Mouse (Mus musculus) heart, embryonic 11.5 days (tissue): ENCODE measurements at regions not wholly inside any gene's neighbourhood (a gene's known extent, or its start where the extent isn't known, plus 50 kb on each side); places are given as distances from the start of the nearest gene placed in this dataset.

Experiments
- ATAC-seq: fragments of 200-750 bp; cut with Nextera tagmentation; replicated peaks from 2 replicates; pipeline ENCODE4 v1.8.0; 2017; ENCODE audit warnings: moderate library complexity; ENCODE audit not compliant: insufficient number of reproducible peaks, low FRiP score, low TSS enrichment
- H3K27ac ChIP-seq: fragments of 300-500 bp; sonication (generic); 2 replicates; pipeline ENCODE4 v1.5.1; 2014; ENCODE audit warnings: mild to moderate bottlenecking, low read depth, low read length
- H3K27me3 ChIP-seq: fragments of 300-500 bp; sonication (generic); 2 replicates; pipeline ENCODE4 v1.6.1; 2014; ENCODE audit warnings: mild to moderate bottlenecking, low read length, mixed read lengths; ENCODE audit not compliant: control insufficient read depth, insufficient read depth
- H3K36me3 ChIP-seq: fragments of 300-500 bp; sonication (generic); 2 replicates; pipeline ENCODE4 v1.6.1; 2014; ENCODE audit warnings: mild to moderate bottlenecking, low read length, moderate library complexity, mixed read lengths; ENCODE audit not compliant: control insufficient read depth, insufficient read depth
- H3K4me1 ChIP-seq: fragments of 300-500 bp; sonication (generic); 2 replicates; pipeline ENCODE4 v1.6.1; 2014; ENCODE audit warnings: low read length; ENCODE audit not compliant: control insufficient read depth, insufficient read depth
- H3K4me2 ChIP-seq: fragments of 300-500 bp; sonication (generic); 2 replicates; pipeline ENCODE4 v1.6.1; 2014; ENCODE audit warnings: mild to moderate bottlenecking, moderate library complexity
- H3K4me3 ChIP-seq: fragments of 300-500 bp; sonication (generic); 2 replicates; pipeline ENCODE4 v1.5.1; 2014; ENCODE audit warnings: low read depth, low read length
- H3K9ac ChIP-seq: fragments of 300-500 bp; sonication (generic); 2 replicates; pipeline ENCODE4 v1.6.1; 2014; ENCODE audit warnings: mild to moderate bottlenecking, low read depth, low read length, moderate library complexity
- H3K9me3 ChIP-seq: fragments of 300-500 bp; sonication (generic); replicated peaks from 2 replicates; pipeline ENCODE4 v1.6.1; 2016; ENCODE audit warnings: low read length; ENCODE audit not compliant: control insufficient read depth
- WGBS: fragments of 180-500 bp; shearing (Covaris S2); extraction: QIAGEN DNeasy Blood & Tissue Kit; methylation state at CpG from one replicate; pipeline ENCODE4 v1.1.7; 2014; ENCODE audit not compliant: insufficient replicate concordance; 5-methylcytosine and 5-hydroxymethylcytosine counted together

- Histone ChIP-seq H3K9ac (no peak overlapping the region), H3K27ac (no peak overlapping the region), H3K4me2 (no peak overlapping the region), H3K36me3 (no peaks in the 10 kb centered on the region), H3K27me3 (no peaks in the 10 kb centered on the region), H3K4me3 (no peak overlapping the region), H3K9me3 (no peaks in the 10 kb centered on the region), H3K4me1 (no peaks in the 10 kb centered on the region)
- WGBS = 45% methylated on average over 2 of the region's 3 CpGs
- ATAC-seq = no peak
These were observed 318.7 kb downstream of the Lmo7 start for GRCm38 (mm10) chr14:102048485-102048884.

- no peaks in the 10 kb centered on the region for H3K27me3 ChIP-seq
- H3K4me2 ChIP-seq = no peak overlapping the region
- 85% methylated on average over 2 of the region's 2 CpGs for WGBS
- H3K4me1 ChIP-seq = no peaks in the 10 kb centered on the region
- H3K36me3 ChIP-seq = no peaks in the 10 kb centered on the region
- no peak overlapping the region for H3K27ac ChIP-seq
- H3K4me3 ChIP-seq = no peak overlapping the region
- no peak overlapping the region for H3K9ac ChIP-seq
- no peaks in the 10 kb centered on the region for H3K9me3 ChIP-seq
- no peak for ATAC-seq
These were observed 308.4 kb downstream of the Lmo7 start for GRCm38 (mm10) chr14:102038145-102038544.

- no peak overlapping the region for H3K4me2 ChIP-seq
- H3K9me3 ChIP-seq = no peaks in the 10 kb centered on the region
- H3K4me3 ChIP-seq = no peak overlapping the region
- H3K27ac ChIP-seq = no peak overlapping the region
- ATAC-seq = no peak
- H3K4me1 ChIP-seq = no peaks in the 10 kb centered on the region
- H3K36me3 ChIP-seq = no peaks in the 10 kb centered on the region
- no peaks in the 10 kb centered on the region for H3K27me3 ChIP-seq
- H3K9ac ChIP-seq = no peak overlapping the region
- 81% methylated on average over 5 of the region's 5 CpGs for WGBS
These were observed 307.7 kb downstream of the Lmo7 start for GRCm38 (mm10) chr14:102037487-102037886.

DNA sequence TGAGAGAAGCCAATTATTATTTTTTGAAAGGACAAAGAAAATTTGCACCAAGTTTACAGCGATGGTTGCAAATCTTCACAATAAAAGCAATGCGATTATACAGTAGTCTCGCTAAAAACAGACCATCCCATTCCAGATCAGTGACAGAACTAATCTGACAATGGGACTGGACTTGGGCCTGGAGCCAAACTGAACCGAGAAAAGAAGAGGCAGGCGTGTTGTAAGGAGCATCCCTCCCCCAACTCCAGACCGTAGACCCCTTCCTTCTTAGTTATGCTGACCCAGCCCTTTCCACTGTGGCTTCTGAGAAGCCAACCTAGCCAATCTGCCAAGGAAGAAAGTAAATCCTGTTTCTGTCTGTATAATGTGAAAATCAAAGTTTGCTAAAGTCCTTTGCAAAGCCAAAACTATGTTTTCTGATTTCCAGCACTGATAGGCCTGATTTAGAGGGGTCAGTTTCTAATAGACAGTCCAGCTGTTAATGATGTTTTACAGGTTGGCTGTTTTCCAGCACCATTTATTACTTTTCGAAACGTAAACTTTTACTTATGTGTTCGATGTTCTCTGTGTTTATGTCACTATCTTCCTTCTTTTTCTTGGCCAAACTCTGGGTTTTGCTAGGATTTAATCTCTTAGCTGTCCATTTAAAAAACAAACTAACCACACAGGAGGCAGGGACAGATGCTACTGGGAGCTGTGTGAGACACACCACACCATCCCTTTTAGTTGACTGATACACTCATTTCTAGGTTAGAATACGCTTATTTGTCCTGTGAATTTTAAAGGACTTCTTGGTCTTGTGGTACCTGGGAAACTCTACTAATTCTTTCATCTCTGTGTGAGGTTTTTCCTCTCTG lies 301.5 kb downstream of the Lmo7 start:
- no peak overlapping the region for H3K4me3 ChIP-seq
- H3K4me2 ChIP-seq = no peak overlapping the region
- H3K27ac ChIP-seq = no peak overlapping the region
- H3K4me1 ChIP-seq = no peaks in the 10 kb centered on the region
- whole genome bisulfite sequencing = 72% methylated on average over 10 of the region's 10 CpGs
- no peak for ATAC-seq
- H3K9ac ChIP-seq = no peak overlapping the region
- no peaks in the 10 kb centered on the region for H3K9me3 ChIP-seq
- H3K36me3 ChIP-seq = no peaks in the 10 kb centered on the region
- H3K27me3 ChIP-seq = no peaks in the 10 kb centered on the region

DNA sequence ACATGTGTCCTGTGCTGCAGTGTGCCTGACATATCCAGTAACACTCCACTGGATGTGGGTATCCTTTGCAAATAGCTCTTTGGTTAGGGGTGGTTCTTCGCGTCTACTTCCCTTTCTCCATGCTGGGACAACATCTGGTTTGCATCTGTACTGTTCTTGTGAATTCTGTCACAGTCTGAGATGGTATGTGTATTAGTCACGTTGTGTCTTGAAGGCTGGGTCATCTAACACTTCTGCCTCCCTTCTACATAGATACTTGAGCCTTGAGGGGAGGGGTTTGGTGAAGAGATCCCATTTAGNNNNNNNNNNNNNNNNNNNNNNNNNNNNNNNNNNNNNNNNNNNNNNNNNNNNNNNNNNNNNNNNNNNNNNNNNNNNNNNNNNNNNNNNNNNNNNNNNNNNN lies 294.9 kb downstream of the Lmo7 start:
- Histone ChIP-seq H3K36me3 (no peaks in the 10 kb centered on the region), H3K4me3 (no peak overlapping the region), H3K27me3 (no peaks in the 10 kb centered on the region), H3K4me1 (no peaks in the 10 kb centered on the region), H3K27ac (no peak overlapping the region), H3K9ac (no peak overlapping the region), H3K4me2 (no peak overlapping the region), H3K9me3 (no peaks in the 10 kb centered on the region)
- WGBS = 64% methylated on average over 3 of the region's 3 CpGs
- ATAC-seq = no peak

- no peak for ATAC-seq
- Histone ChIP-seq H3K9me3 (no peaks in the 10 kb centered on the region), H3K4me2 (no peak overlapping the region), H3K9ac (no peak overlapping the region), H3K27me3 (no peaks in the 10 kb centered on the region), H3K4me1 (no peaks in the 10 kb centered on the region), H3K36me3 (no peaks in the 10 kb centered on the region), H3K4me3 (no peak overlapping the region), H3K27ac (no peak overlapping the region)
- 83% methylated on average over 8 of the region's 8 CpGs for WGBS
These were observed 290.4 kb downstream of the Lmo7 start for GRCm38 (mm10) chr14:102020161-102020605.

GRCm38 (mm10) chr14:102019320-102019719 lies 289.6 kb downstream of the Lmo7 start:
- H3K4me2 ChIP-seq = no peak overlapping the region
- H3K27me3 ChIP-seq = no peaks in the 10 kb centered on the region
- H3K9me3 ChIP-seq = no peaks in the 10 kb centered on the region
- no peaks in the 10 kb centered on the region for H3K4me1 ChIP-seq
- H3K27ac ChIP-seq = no peak overlapping the region
- 70% methylated on average over 2 of the region's 2 CpGs for WGBS
- H3K36me3 ChIP-seq = no peaks in the 10 kb centered on the region
- no peak overlapping the region for H3K9ac ChIP-seq
- no peak for ATAC-seq
- H3K4me3 ChIP-seq = no peak overlapping the region

DNA sequence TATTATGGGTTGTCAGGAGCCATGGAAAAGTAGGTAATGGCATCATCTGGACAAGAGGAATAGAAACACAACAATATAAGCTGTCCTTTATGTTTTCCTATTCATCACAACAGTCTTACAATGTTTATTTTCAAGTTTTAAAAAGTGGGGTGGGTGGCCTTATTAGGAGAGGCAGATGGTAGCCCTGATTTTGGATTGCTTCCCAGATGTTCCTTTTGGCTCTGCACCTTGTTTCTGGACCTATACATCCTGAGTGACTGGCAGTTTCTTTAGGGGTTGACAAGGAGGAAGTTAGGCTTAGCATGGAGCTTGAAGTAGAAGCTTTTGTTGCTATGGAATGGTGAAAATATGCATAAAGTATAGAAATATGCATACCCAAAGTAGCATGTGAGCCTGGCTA lies 286.8 kb downstream of the Lmo7 start:
- no peaks in the 10 kb centered on the region for H3K9me3 ChIP-seq
- no peaks in the 10 kb centered on the region for H3K27me3 ChIP-seq
- H3K4me1 ChIP-seq = no peaks in the 10 kb centered on the region
- no peak overlapping the region for H3K27ac ChIP-seq
- no peak overlapping the region for H3K4me2 ChIP-seq
- no peak overlapping the region for H3K9ac ChIP-seq
- ATAC-seq = no peak
- no peak overlapping the region for H3K4me3 ChIP-seq
- no peaks in the 10 kb centered on the region for H3K36me3 ChIP-seq

DNA sequence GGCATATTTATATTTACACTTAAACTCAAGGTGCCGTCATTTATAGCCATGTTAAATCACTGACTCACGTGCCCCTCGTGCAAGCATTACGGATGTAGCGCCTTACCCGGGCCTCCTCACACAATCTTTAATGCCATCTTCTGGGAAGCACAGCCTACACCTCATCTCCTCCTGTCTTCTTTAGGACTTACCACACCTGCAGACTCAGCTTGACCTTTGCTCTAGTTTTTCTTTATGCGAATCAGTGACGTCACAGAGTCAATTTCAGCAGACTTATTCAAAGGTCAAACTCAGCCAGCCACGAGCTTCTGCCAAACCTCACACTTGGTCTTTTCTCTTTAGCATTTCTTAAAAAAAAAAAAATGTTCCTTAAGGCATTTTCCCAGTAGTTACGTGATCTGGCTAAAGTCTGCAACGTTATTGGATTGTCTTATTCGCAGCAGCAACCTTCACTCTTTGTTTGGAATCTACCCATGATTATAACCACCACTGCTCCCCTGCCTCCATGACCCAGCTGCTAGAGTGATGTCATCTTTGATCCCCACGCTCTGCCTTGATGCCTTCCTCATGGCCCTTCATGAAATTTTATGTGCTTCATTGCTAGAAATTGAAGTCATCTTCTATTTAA lies 285.3 kb downstream of the Lmo7 start:
- Histone ChIP-seq H3K4me3 (no peak overlapping the region), H3K27ac (no peak overlapping the region), H3K9me3 (no peaks in the 10 kb centered on the region), H3K9ac (no peak overlapping the region), H3K4me1 (no peaks in the 10 kb centered on the region), H3K36me3 (no peaks in the 10 kb centered on the region), H3K4me2 (no peak overlapping the region), H3K27me3 (no peaks in the 10 kb centered on the region)
- no peak for ATAC-seq
- WGBS = 77% methylated on average over 13 of the region's 13 CpGs
